Mouse (Mus musculus): ENCODE results near the gene Lrmda. TPM values are rescaled to one million over a fixed set of nuclear protein-coding genes. Genes with fewer than 3 reads are reported as not detected.

The Lrmda gene
- polyA plus RNA-seq, 1 experiment from 2014 or later, result 0.95 TPM

GRCm38 (mm10) chr14:22048900-22049199, 29.3 kb downstream of the Lrmda start:
- H3K4me1 ChIP-seq (ENCODE audit: control insufficient read depth in 2 of 2, insufficient read depth in 2 of 2, low read length in 2 of 2), result peaks cover 9 to 11% of the 10 kb centered on the region in 2 experiments
- H3K9ac ChIP-seq (ENCODE audit: low read length), result no peak overlapping the region
- no peak overlapping the region for H3K4me2 ChIP-seq (ENCODE audit: low read length)
- H3K9me3 ChIP-seq (ENCODE audit: control insufficient read depth, low read length), result no peaks in the 10 kb centered on the region
- H3K27me3 ChIP-seq (ENCODE audit: control insufficient read depth, insufficient read depth, low read length), result no peaks in the 10 kb centered on the region
- H3K27ac ChIP-seq (replicated peaks in 1 of 2; ENCODE audit: control insufficient read depth in 1 of 2, insufficient read depth in 1 of 2, low read depth in 2 of 2, low read length in 2 of 2), result no peak overlapping the region
- H3K4me3 ChIP-seq (ENCODE audit: control insufficient read depth in 1 of 2, insufficient read depth in 1 of 2, low read depth in 1 of 2, low read length in 2 of 2), result no peak overlapping the region
- no peak for ATAC-seq (ENCODE audit: insufficient number of reproducible peaks, insufficient read depth, low FRiP score, low read depth)
- H3K36me3 ChIP-seq (ENCODE audit: control insufficient read depth, insufficient read depth, low read length), result no peaks in the 10 kb centered on the region
- WGBS, result 48% methylated on average over 6 of the region's 6 CpGs

- Histone ChIP-seq H3K9ac (ENCODE audit: low read length) (no peak overlapping the region), H3K4me1 (ENCODE audit: control insufficient read depth in 2 of 2, insufficient read depth in 2 of 2, low read length in 2 of 2) (peaks cover 9 to 11% of the 10 kb centered on the region in 2 experiments), H3K4me3 (ENCODE audit: control insufficient read depth in 1 of 2, insufficient read depth in 1 of 2, low read depth in 1 of 2, low read length in 2 of 2) (no peak overlapping the region), H3K27me3 (ENCODE audit: control insufficient read depth, insufficient read depth, low read length) (no peaks in the 10 kb centered on the region), H3K4me2 (ENCODE audit: low read length) (no peak overlapping the region), H3K27ac (replicated peaks in 1 of 2; ENCODE audit: control insufficient read depth in 1 of 2, insufficient read depth in 1 of 2, low read depth in 2 of 2, low read length in 2 of 2) (no peak overlapping the region), H3K36me3 (ENCODE audit: control insufficient read depth, insufficient read depth, low read length) (no peaks in the 10 kb centered on the region), H3K9me3 (ENCODE audit: control insufficient read depth, low read length) (no peaks in the 10 kb centered on the region)
- ATAC-seq (ENCODE audit: insufficient number of reproducible peaks, insufficient read depth, low FRiP score, low read depth), result no peak
- WGBS, result 16% methylated on average over 1 of the region's 1 CpGs
Measured at GRCm38 (mm10) chr14:22049282-22049681, 29.8 kb downstream of the Lrmda start.

- H3K4me2 ChIP-seq (ENCODE audit: low read length), result no peak overlapping the region
- no peaks in the 10 kb centered on the region for H3K36me3 ChIP-seq (ENCODE audit: control insufficient read depth, insufficient read depth, low read length)
- WGBS, result 66% methylated on average over 14 of the region's 14 CpGs
- no peak overlapping the region for H3K9ac ChIP-seq (ENCODE audit: low read length)
- ATAC-seq (ENCODE audit: insufficient number of reproducible peaks, insufficient read depth, low FRiP score, low read depth), result no peak
- H3K27ac ChIP-seq (replicated peaks in 1 of 2; ENCODE audit: control insufficient read depth in 1 of 2, insufficient read depth in 1 of 2, low read depth in 2 of 2, low read length in 2 of 2), result no peak overlapping the region
- peaks cover 9 to 11% of the 10 kb centered on the region in 2 experiments for H3K4me1 ChIP-seq (ENCODE audit: control insufficient read depth in 2 of 2, insufficient read depth in 2 of 2, low read length in 2 of 2)
- H3K9me3 ChIP-seq (ENCODE audit: control insufficient read depth, low read length), result no peaks in the 10 kb centered on the region
- no peaks in the 10 kb centered on the region for H3K27me3 ChIP-seq (ENCODE audit: control insufficient read depth, insufficient read depth, low read length)
- no peak overlapping the region for H3K4me3 ChIP-seq (ENCODE audit: control insufficient read depth in 1 of 2, insufficient read depth in 1 of 2, low read depth in 1 of 2, low read length in 2 of 2)
Measured at GRCm38 (mm10) chr14:22051941-22052664, 32.6 kb downstream of the Lrmda start.

GRCm38 (mm10) chr14:22055630-22056029, 36.1 kb downstream of the Lrmda start:
- Histone ChIP-seq H3K4me2 (ENCODE audit: low read length) (no peak overlapping the region), H3K27ac (replicated peaks in 1 of 2; ENCODE audit: control insufficient read depth in 1 of 2, insufficient read depth in 1 of 2, low read depth in 2 of 2, low read length in 2 of 2) (no peak overlapping the region), H3K27me3 (ENCODE audit: control insufficient read depth, insufficient read depth, low read length) (peaks cover 3% of the 10 kb centered on the region), H3K9ac (ENCODE audit: low read length) (no peak overlapping the region), H3K4me1 (ENCODE audit: control insufficient read depth in 2 of 2, insufficient read depth in 2 of 2, low read length in 2 of 2) (no peaks in the 10 kb centered on the region; a peak in 2 of 4 replicates), H3K9me3 (ENCODE audit: control insufficient read depth, low read length) (no peaks in the 10 kb centered on the region), H3K36me3 (ENCODE audit: control insufficient read depth, insufficient read depth, low read length) (no peaks in the 10 kb centered on the region), H3K4me3 (ENCODE audit: control insufficient read depth in 1 of 2, insufficient read depth in 1 of 2, low read depth in 1 of 2, low read length in 2 of 2) (no peak overlapping the region)
- 57% methylated on average over 8 of the region's 8 CpGs for WGBS
- no peak for ATAC-seq (ENCODE audit: insufficient number of reproducible peaks, insufficient read depth, low FRiP score, low read depth)

- peaks cover 4% of the 10 kb centered on the region for H3K27me3 ChIP-seq (ENCODE audit: control insufficient read depth, insufficient read depth, low read length)
- H3K4me1 ChIP-seq (ENCODE audit: control insufficient read depth in 2 of 2, insufficient read depth in 2 of 2, low read length in 2 of 2), result no peaks in the 10 kb centered on the region; a peak in 2 of 4 replicates
- H3K9me3 ChIP-seq (ENCODE audit: control insufficient read depth, low read length), result no peaks in the 10 kb centered on the region
- ATAC-seq (ENCODE audit: insufficient number of reproducible peaks, insufficient read depth, low FRiP score, low read depth), result no peak
- WGBS, result 83% methylated on average over 4 of the region's 4 CpGs
- no peak overlapping the region for H3K4me2 ChIP-seq (ENCODE audit: low read length)
- no peak overlapping the region for H3K4me3 ChIP-seq (ENCODE audit: control insufficient read depth in 1 of 2, insufficient read depth in 1 of 2, low read depth in 1 of 2, low read length in 2 of 2)
- H3K36me3 ChIP-seq (ENCODE audit: control insufficient read depth, insufficient read depth, low read length), result no peaks in the 10 kb centered on the region
- no peak overlapping the region for H3K27ac ChIP-seq (replicated peaks in 1 of 2; ENCODE audit: control insufficient read depth in 1 of 2, insufficient read depth in 1 of 2, low read depth in 2 of 2, low read length in 2 of 2)
- H3K9ac ChIP-seq (ENCODE audit: low read length), result no peak overlapping the region
Measured at GRCm38 (mm10) chr14:22056246-22056645, 36.7 kb downstream of the Lrmda start.

GRCm38 (mm10) chr14:22058729-22059128, 39.2 kb downstream of the Lrmda start:
- no peaks in the 10 kb centered on the region for H3K9me3 ChIP-seq (ENCODE audit: control insufficient read depth, low read length)
- no peak overlapping the region for H3K4me2 ChIP-seq (ENCODE audit: low read length)
- H3K27ac ChIP-seq (replicated peaks in 1 of 2; ENCODE audit: control insufficient read depth in 1 of 2, insufficient read depth in 1 of 2, low read depth in 2 of 2, low read length in 2 of 2), result no peak overlapping the region
- peaks cover 4% of the 10 kb centered on the region for H3K27me3 ChIP-seq (ENCODE audit: control insufficient read depth, insufficient read depth, low read length)
- H3K36me3 ChIP-seq (ENCODE audit: control insufficient read depth, insufficient read depth, low read length), result no peaks in the 10 kb centered on the region
- no peak overlapping the region for H3K4me3 ChIP-seq (ENCODE audit: control insufficient read depth in 1 of 2, insufficient read depth in 1 of 2, low read depth in 1 of 2, low read length in 2 of 2)
- ATAC-seq (ENCODE audit: insufficient number of reproducible peaks, insufficient read depth, low FRiP score, low read depth), result no peak
- no peak overlapping the region for H3K9ac ChIP-seq (ENCODE audit: low read length)
- H3K4me1 ChIP-seq (ENCODE audit: control insufficient read depth in 2 of 2, insufficient read depth in 2 of 2, low read length in 2 of 2), result peaks cover 0 to 2% of the 10 kb centered on the region in 2 experiments; a peak in 2 of 4 replicates
- 72% methylated on average over 1 of the region's 1 CpGs for WGBS

- H3K4me3 ChIP-seq (ENCODE audit: control insufficient read depth in 1 of 2, insufficient read depth in 1 of 2, low read depth in 1 of 2, low read length in 2 of 2), result no peak overlapping the region
- 64% methylated on average over 6 of the region's 6 CpGs for WGBS
Measured at GRCm38 (mm10) chr14:22059348-22059861, 39.9 kb downstream of the Lrmda start.

GRCm38 (mm10) chr14:22060787-22061186, 41.3 kb downstream of the Lrmda start:
- ATAC-seq (ENCODE audit: insufficient number of reproducible peaks, insufficient read depth, low FRiP score, low read depth), result no peak
- WGBS, result 89% methylated on average over 7 of the region's 7 CpGs
- Histone ChIP-seq H3K4me3 (ENCODE audit: control insufficient read depth in 1 of 2, insufficient read depth in 1 of 2, low read depth in 1 of 2, low read length in 2 of 2) (no peak overlapping the region), H3K4me2 (ENCODE audit: low read length) (no peak overlapping the region), H3K9me3 (ENCODE audit: control insufficient read depth, low read length) (no peaks in the 10 kb centered on the region), H3K27ac (replicated peaks in 1 of 2; ENCODE audit: control insufficient read depth in 1 of 2, insufficient read depth in 1 of 2, low read depth in 2 of 2, low read length in 2 of 2) (no peak overlapping the region), H3K4me1 (ENCODE audit: control insufficient read depth in 2 of 2, insufficient read depth in 2 of 2, low read length in 2 of 2) (peaks cover 0 to 2% of the 10 kb centered on the region in 2 experiments; a peak in 2 of 4 replicates), H3K27me3 (ENCODE audit: control insufficient read depth, insufficient read depth, low read length) (peaks cover 4% of the 10 kb centered on the region), H3K9ac (ENCODE audit: low read length) (no peak overlapping the region), H3K36me3 (ENCODE audit: control insufficient read depth, insufficient read depth, low read length) (no peaks in the 10 kb centered on the region)

More at GRCm38 (mm10) chr14:22059348-22059861, 39.9 kb downstream of the Lrmda start:
- H3K4me1 ChIP-seq (ENCODE audit: control insufficient read depth in 2 of 2, insufficient read depth in 2 of 2, low read length in 2 of 2), result peaks cover 0 to 2% of the 10 kb centered on the region in 2 experiments; a peak in 2 of 4 replicates
- no peak overlapping the region for H3K9ac ChIP-seq (ENCODE audit: low read length)
- ATAC-seq (ENCODE audit: insufficient number of reproducible peaks, insufficient read depth, low FRiP score, low read depth), result no peak
- peaks cover 4% of the 10 kb centered on the region for H3K27me3 ChIP-seq (ENCODE audit: control insufficient read depth, insufficient read depth, low read length)
- no peaks in the 10 kb centered on the region for H3K9me3 ChIP-seq (ENCODE audit: control insufficient read depth, low read length)
- H3K4me2 ChIP-seq (ENCODE audit: low read length), result no peak overlapping the region
- H3K36me3 ChIP-seq (ENCODE audit: control insufficient read depth, insufficient read depth, low read length), result no peaks in the 10 kb centered on the region
- no peak overlapping the region for H3K27ac ChIP-seq (replicated peaks in 1 of 2; ENCODE audit: control insufficient read depth in 1 of 2, insufficient read depth in 1 of 2, low read depth in 2 of 2, low read length in 2 of 2)

Data from heart, embryonic 14.5 days (tissue).